Mouse (Mus musculus): ENCODE data around the gene Vwa3b.

DNA sequence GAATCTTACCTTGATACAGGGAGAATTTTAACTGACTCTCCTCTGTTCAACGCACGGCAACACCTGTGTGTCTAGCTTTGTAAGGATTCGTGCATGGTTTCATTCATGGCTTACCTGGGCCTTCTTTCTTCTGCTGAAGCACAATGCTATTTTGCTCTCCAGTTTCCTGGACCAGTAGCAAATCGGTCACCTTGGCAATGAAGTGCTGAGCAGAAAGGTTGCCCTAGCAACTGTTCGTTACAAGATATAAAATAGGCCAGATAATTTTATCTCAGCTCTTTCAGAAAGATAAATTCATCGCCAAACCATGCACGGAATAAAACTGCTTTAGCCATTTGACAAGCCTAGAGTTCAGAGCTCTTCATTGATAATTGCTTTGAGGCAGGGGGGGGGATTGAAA is 123.5 kb downstream of the Vwa3b start:
- no peak for TF ChIP-seq CTCF (IDR thresholded peaks at IDR 0.05; ENCODE audit: low read depth)
- no peak for TF ChIP-seq EP300 (optimal IDR thresholded peaks at IDR 0.05)
